In the genomic region with DNA sequence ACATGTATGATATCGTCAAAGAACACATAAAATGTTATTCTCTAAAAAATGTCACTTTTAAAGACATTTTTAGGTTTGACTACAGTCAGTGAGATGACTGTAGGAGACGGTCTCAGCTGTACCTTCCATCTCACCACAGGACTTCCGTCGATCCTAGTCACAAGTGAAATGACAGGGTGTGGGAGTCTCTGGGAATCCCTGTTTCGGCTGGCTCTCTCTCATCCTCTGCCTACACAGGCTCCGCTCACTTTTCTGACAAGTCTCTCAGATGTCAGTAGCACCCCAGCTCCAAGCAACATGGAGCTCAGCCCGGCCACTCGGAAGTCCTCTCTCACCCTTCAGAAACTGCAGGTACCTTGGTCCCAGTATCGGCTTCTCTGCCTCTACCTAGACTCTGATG, we compare ENCODE assay signal across 6 mouse cellular contexts.
"Had no signal": no experiment of that assay in that cellular context is flagged by ENCODE, and none has a peak within 500 bp of the region (broad histone marks: within the 10 kb centered on the region; RNA-seq: fewer than 3 reads in every experiment).

No protein-coding gene starts in this region.

- DNase-seq: kidney, adult 11 months; kidney, adult 2 months; kidney, postnatal 10 days; kidney, postnatal 25 days; kidney, postnatal 36 days; layer of hippocampus, adult 9-11 months had no signal
